Mouse (Mus musculus): Measurements from ENCODE around the gene Tmtc2. TPM values are rescaled to one million over a fixed set of nuclear protein-coding genes. Genes with fewer than 3 reads are reported as not detected.

Tmtc2 gene
- polyA plus RNA-seq, 1 experiment from 2014 or later: 5.4 TPM

DNA sequence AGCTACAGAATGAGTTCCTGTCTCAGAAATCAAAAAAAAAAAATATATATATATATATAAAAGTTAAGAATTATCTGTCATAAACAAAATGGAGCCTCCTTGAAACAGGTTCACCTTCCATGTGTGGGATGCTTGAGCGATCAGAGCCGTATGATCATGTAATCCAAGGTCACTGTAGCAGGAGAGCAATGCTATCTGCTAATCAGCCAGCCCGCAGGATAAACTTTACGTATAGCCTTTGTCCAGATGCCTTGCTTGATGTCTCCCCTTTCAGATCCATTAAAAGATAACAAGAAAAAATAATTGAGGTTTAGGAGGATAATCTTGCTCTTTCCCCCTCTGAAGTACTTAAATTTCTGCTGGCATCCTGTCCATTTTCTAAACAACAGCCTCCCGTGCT is 374.7 kb downstream of the Tmtc2 start:
- Histone ChIP-seq H3K9ac (ENCODE audit: low read depth, low read length) (no peak overlapping the region), H3K4me1 (ENCODE audit: control insufficient read depth, insufficient read depth, low read length) (no peaks in the 10 kb centered on the region), H3K9me3 (ENCODE audit: control insufficient read depth, low read length) (no peaks in the 10 kb centered on the region), H3K27ac (ENCODE audit: low read length) (no peak overlapping the region), H3K36me3 (ENCODE audit: control insufficient read depth, insufficient read depth, low read length) (no peaks in the 10 kb centered on the region), H3K4me3 (ENCODE audit: low read length) (no peak overlapping the region), H3K4me2 (ENCODE audit: low read depth, low read length) (no peak overlapping the region), H3K27me3 (replicated peaks; ENCODE audit: control insufficient read depth, insufficient read depth, low read length) (no peaks in the 10 kb centered on the region)
- ATAC-seq: no peak
- 81% methylated on average over 5 of the region's 5 CpGs for WGBS

DNA sequence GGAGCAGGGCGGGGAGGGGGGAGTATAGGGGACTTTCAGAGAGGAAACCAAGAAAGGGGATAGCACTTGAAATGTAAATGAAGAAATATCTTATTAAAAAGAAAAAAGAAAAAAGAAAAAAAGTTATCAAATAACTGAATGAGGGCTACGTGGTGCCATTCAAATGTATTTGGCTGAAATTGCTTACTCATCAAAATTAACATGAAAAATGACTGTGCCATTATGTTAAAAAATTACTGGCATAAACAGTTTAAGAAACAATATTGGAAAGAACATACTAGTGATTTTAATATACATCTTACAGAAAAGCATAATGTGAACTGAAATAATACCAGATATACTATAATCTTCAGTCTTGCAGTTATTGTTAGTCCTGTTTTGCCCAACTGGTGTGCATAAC is 378.9 kb downstream of the Tmtc2 start:
- Histone ChIP-seq H3K27me3 (replicated peaks; ENCODE audit: control insufficient read depth, insufficient read depth, low read length) (no peaks in the 10 kb centered on the region), H3K36me3 (ENCODE audit: control insufficient read depth, insufficient read depth, low read length) (no peaks in the 10 kb centered on the region), H3K9me3 (ENCODE audit: control insufficient read depth, low read length) (no peaks in the 10 kb centered on the region), H3K4me1 (ENCODE audit: control insufficient read depth, insufficient read depth, low read length) (no peaks in the 10 kb centered on the region), H3K4me3 (ENCODE audit: low read length) (no peak overlapping the region), H3K4me2 (ENCODE audit: low read depth, low read length) (no peak overlapping the region), H3K27ac (ENCODE audit: low read length) (no peak overlapping the region), H3K9ac (ENCODE audit: low read depth, low read length) (no peak overlapping the region)
- WGBS: 92% methylated on average over 2 of the region's 2 CpGs
- no peak for ATAC-seq

DNA sequence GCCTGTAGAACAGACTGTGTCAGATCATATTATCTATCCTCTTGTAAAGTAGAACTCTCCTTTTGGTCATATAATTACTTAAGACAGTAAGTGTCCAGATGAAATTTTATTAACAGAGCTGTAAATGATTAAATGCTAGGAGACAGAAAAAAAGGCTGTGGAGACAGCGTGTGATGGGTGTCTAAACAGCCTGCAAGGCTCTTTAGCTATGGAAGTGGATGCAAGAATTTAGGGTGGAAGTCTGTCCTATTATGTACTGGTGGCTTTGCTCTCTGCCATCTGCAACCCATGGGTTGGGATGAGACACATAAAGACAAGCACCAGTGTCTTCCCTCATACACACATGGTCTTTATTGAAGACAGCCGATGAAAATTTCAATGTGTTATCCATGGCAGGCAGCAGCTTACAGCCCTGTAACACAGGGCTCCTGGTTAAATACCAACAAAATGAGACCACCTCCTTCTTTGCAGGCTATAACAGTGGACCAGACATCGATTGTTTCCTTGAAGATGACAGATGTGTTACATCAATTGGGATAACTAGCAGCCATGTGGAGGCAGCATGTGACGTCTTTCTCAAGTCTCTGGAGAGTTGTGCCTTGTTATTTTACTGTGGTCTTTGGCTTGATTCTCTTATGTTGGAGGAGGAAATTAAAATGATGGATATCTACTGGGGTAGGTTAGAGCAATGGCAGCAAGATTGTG is 380.3 kb downstream of the Tmtc2 start:
- WGBS: 63% methylated on average over 4 of the region's 4 CpGs
- Histone ChIP-seq H3K4me2 (ENCODE audit: low read depth, low read length) (no peak overlapping the region), H3K4me3 (ENCODE audit: low read length) (no peak overlapping the region), H3K27me3 (replicated peaks; ENCODE audit: control insufficient read depth, insufficient read depth, low read length) (no peaks in the 10 kb centered on the region), H3K36me3 (ENCODE audit: control insufficient read depth, insufficient read depth, low read length) (no peaks in the 10 kb centered on the region), H3K9ac (ENCODE audit: low read depth, low read length) (no peak overlapping the region), H3K27ac (ENCODE audit: low read length) (no peak overlapping the region), H3K9me3 (ENCODE audit: control insufficient read depth, low read length) (no peaks in the 10 kb centered on the region), H3K4me1 (ENCODE audit: control insufficient read depth, insufficient read depth, low read length) (peaks cover 5% of the 10 kb centered on the region; the same call in 1 of the 2 replicates)
- no peak for ATAC-seq

DNA sequence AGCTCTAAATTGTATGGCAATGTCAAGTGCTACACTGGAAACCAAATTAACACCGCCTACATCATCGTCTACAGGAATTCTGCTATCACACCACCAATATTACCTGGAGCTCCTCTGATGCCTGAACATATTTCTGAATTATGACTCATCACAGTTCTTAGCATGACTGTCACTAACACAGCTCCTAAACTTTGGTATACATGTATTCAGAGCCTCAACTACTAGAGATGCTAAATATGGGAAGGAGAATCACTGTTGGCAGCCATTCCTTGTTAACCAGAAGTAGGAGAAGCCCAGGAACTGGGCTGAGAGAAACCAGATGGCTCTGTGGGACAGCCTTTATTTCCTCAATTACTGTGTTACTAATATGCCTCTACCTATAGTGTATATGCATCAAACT is 382.2 kb downstream of the Tmtc2 start:
- Histone ChIP-seq H3K27ac (ENCODE audit: low read length) (no peak overlapping the region), H3K4me2 (ENCODE audit: low read depth, low read length) (no peak overlapping the region), H3K9ac (ENCODE audit: low read depth, low read length) (no peak overlapping the region), H3K36me3 (ENCODE audit: control insufficient read depth, insufficient read depth, low read length) (no peaks in the 10 kb centered on the region), H3K27me3 (replicated peaks; ENCODE audit: control insufficient read depth, insufficient read depth, low read length) (no peaks in the 10 kb centered on the region), H3K9me3 (ENCODE audit: control insufficient read depth, low read length) (no peaks in the 10 kb centered on the region), H3K4me1 (ENCODE audit: control insufficient read depth, insufficient read depth, low read length) (peaks cover 5% of the 10 kb centered on the region; the same call in 1 of the 2 replicates), H3K4me3 (ENCODE audit: low read length) (no peak overlapping the region)
- 98% methylated on average over 2 of the region's 2 CpGs for WGBS
- ATAC-seq: no peak

DNA sequence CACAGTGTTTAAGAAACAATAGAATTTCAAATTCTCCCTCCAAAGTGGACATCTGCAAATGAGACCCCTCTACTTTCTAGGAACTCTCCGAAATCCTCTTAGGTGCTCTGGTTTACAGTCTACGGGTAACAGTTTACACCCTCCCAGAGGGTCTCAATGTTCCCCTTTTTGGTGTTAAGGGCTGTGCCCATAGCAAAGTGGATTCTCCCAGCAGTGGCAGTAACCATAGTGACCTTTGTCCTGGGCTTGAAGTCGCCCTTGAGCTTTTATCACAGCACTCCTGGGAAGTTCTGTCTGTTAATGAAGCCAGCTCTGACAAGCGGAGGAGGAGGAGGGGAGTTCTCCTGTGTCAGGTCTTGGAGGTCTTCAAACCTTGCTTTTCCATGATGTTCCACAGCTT is 384.5 kb downstream of the Tmtc2 start:
- WGBS: 66% methylated on average over 4 of the region's 4 CpGs
- Histone ChIP-seq H3K9me3 (ENCODE audit: control insufficient read depth, low read length) (no peaks in the 10 kb centered on the region), H3K4me1 (ENCODE audit: control insufficient read depth, insufficient read depth, low read length) (peaks cover 5% of the 10 kb centered on the region; the same call in 1 of the 2 replicates), H3K4me3 (ENCODE audit: low read length) (no peak overlapping the region), H3K27ac (ENCODE audit: low read length) (no peak overlapping the region), H3K4me2 (ENCODE audit: low read depth, low read length) (no peak overlapping the region), H3K9ac (ENCODE audit: low read depth, low read length) (no peak overlapping the region), H3K36me3 (ENCODE audit: control insufficient read depth, insufficient read depth, low read length) (no peaks in the 10 kb centered on the region), H3K27me3 (replicated peaks; ENCODE audit: control insufficient read depth, insufficient read depth, low read length) (no peaks in the 10 kb centered on the region)
- no peak for ATAC-seq

DNA sequence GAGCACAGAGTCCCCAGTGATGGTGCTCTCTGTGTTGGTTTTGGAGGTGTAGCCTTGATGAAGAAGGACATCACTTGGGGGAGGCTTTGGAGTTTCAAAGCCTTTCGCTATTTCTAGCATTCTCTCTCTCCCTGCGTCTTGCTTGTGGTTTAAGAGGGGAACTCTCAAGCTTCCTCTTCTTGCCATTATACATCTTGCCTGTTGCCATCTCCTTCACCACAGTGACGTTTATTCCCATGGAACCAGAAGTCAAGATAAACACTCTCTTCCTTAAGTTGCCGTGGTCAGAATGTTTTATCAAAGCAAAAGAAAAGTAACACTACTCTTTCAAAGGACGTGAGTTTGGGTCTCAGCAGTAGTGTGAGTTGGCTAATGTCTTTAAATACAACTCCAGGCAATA is 387.6 kb downstream of the Tmtc2 start:
- H3K4me1 ChIP-seq (ENCODE audit: control insufficient read depth, insufficient read depth, low read length): peaks cover 5% of the 10 kb centered on the region; the same call in 1 of the 2 replicates
- WGBS: 76% methylated on average over 5 of the region's 5 CpGs
- no peak for ATAC-seq

DNA sequence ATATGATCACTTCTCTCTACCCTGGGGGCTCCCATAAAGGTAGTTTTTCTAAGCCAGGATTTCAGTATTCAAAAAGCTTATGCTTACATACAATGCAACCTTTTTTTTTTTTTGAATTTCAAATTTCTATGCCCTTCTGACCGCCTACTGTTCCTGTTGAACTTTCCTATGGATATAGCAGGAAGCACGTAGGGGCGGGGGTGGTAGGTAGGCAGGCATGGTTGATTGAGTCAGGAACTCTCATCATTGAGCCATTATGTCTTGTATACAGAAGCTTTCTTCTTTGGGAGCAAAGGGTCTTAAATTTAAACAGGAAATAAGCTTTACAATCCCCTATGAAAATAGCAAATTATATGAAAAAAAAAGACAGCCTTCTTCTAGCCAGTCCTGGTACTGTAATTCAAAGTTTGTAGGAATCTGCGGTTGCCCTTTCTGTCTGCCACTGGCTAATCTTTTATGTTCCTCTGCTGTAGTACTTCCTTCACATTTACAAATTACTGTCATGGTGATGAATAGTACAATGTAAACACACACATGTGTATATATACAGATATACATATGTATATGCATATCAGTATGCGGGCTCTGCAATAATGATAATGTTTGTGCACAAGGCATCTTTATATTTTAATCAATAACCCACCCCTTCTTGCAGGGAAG is 405.7 kb downstream of the Tmtc2 start:
- 74% methylated on average over 5 of the region's 5 CpGs for WGBS

More for the DNA sequence above, 387.6 kb downstream of the Tmtc2 start:
- no peaks in the 10 kb centered on the region for H3K36me3 ChIP-seq (ENCODE audit: control insufficient read depth, insufficient read depth, low read length)
- H3K27me3 ChIP-seq (replicated peaks; ENCODE audit: control insufficient read depth, insufficient read depth, low read length): no peaks in the 10 kb centered on the region
- no peak overlapping the region for H3K4me3 ChIP-seq (ENCODE audit: low read length)
- no peaks in the 10 kb centered on the region for H3K9me3 ChIP-seq (ENCODE audit: control insufficient read depth, low read length)
- H3K4me2 ChIP-seq (ENCODE audit: low read depth, low read length): no peak overlapping the region
- no peak overlapping the region for H3K9ac ChIP-seq (ENCODE audit: low read depth, low read length)
- H3K27ac ChIP-seq (ENCODE audit: low read length): no peak overlapping the region

DNA sequence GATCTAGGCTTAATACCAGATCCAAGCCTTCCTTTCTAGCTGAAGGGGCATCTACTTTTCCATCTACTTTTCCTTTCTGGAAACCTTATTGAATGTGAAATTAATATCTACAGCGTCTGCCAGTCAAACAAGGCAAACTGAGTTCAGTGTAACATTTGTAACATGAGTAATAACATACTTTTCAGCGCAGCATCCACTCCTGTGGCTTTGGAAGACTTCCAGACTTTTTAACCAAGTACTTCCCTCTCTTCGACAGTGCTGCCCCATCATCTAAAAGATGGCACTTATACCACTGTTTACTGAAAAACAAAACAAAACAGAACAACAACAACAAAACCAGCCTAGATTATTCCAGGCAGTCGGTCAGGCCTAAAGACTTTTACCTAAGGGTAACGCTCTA is 409.0 kb downstream of the Tmtc2 start:
- H3K27me3 ChIP-seq (replicated peaks; ENCODE audit: control insufficient read depth, insufficient read depth, low read length): no peaks in the 10 kb centered on the region
- WGBS: 76% methylated on average over 5 of the region's 5 CpGs
- no peak overlapping the region for H3K4me2 ChIP-seq (ENCODE audit: low read depth, low read length)
- no peaks in the 10 kb centered on the region for H3K9me3 ChIP-seq (ENCODE audit: control insufficient read depth, low read length)
- H3K36me3 ChIP-seq (ENCODE audit: control insufficient read depth, insufficient read depth, low read length): no peaks in the 10 kb centered on the region
- no peaks in the 10 kb centered on the region for H3K4me1 ChIP-seq (ENCODE audit: control insufficient read depth, insufficient read depth, low read length)
- no peak overlapping the region for H3K4me3 ChIP-seq (ENCODE audit: low read length)
- H3K9ac ChIP-seq (ENCODE audit: low read depth, low read length): no peak overlapping the region
- no peak overlapping the region for H3K27ac ChIP-seq (ENCODE audit: low read length)
- no peak for ATAC-seq

More for the DNA sequence above, 405.7 kb downstream of the Tmtc2 start:
- Histone ChIP-seq H3K36me3 (ENCODE audit: control insufficient read depth, insufficient read depth, low read length) (no peaks in the 10 kb centered on the region), H3K4me2 (ENCODE audit: low read depth, low read length) (no peak overlapping the region), H3K9ac (ENCODE audit: low read depth, low read length) (no peak overlapping the region), H3K9me3 (ENCODE audit: control insufficient read depth, low read length) (no peaks in the 10 kb centered on the region), H3K27me3 (replicated peaks; ENCODE audit: control insufficient read depth, insufficient read depth, low read length) (no peaks in the 10 kb centered on the region), H3K27ac (ENCODE audit: low read length) (no peak overlapping the region), H3K4me3 (ENCODE audit: low read length) (no peak overlapping the region), H3K4me1 (ENCODE audit: control insufficient read depth, insufficient read depth, low read length) (no peaks in the 10 kb centered on the region)
- no peak for ATAC-seq

DNA sequence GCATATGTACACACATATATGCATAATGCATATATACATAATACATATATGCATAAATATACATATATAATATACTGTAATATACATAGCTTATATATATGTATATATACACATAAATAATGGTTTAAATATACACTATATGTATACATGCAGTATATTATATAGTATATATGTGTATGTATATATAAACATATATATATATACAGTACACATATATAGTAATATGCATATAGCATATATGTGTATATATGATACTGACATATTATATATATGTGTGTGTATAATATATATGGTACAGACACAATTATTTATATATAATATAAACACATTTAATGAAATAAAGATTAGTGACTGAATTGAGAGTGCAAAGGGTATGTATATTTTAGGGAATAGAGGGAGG is 420.5 kb downstream of the Tmtc2 start:
- Histone ChIP-seq H3K4me2 (ENCODE audit: low read depth, low read length) (no peak overlapping the region), H3K9ac (ENCODE audit: low read depth, low read length) (no peak overlapping the region), H3K4me3 (ENCODE audit: low read length) (no peak overlapping the region), H3K4me1 (ENCODE audit: control insufficient read depth, insufficient read depth, low read length) (no peaks in the 10 kb centered on the region), H3K9me3 (ENCODE audit: control insufficient read depth, low read length) (no peaks in the 10 kb centered on the region), H3K27me3 (replicated peaks; ENCODE audit: control insufficient read depth, insufficient read depth, low read length) (no peaks in the 10 kb centered on the region), H3K27ac (ENCODE audit: low read length) (no peak overlapping the region), H3K36me3 (ENCODE audit: control insufficient read depth, insufficient read depth, low read length) (no peaks in the 10 kb centered on the region)
- ATAC-seq: no peak

Data from intestine, embryonic 16.5 days (tissue).